Mouse (Mus musculus) ES-Bruce4 (cell line): Measurements from ENCODE around the gene E130114P18Rik. TPM values are rescaled to one million over a fixed set of nuclear protein-coding genes. Genes with fewer than 3 reads are reported as not detected.

ENCODE experiments used
- H3K27ac ChIP-seq: 2 replicates; pipeline ENCODE4 v1.5.1; 2012; ENCODE audit warnings: low read length, inconsistent platforms; ENCODE audit not compliant: insufficient read depth
- H3K27me3 ChIP-seq: 2 replicates; pipeline ENCODE4 v1.6.1; 2012; ENCODE audit warnings: mild to moderate bottlenecking, low read length, inconsistent platforms; ENCODE audit not compliant: control insufficient read depth, poor library complexity, insufficient read depth, severe bottlenecking
- H3K36me3 ChIP-seq: 2 replicates; pipeline ENCODE4 v1.6.1; 2012; ENCODE audit warnings: inconsistent platforms, mild to moderate bottlenecking, low read length, moderate library complexity; ENCODE audit not compliant: control insufficient read depth, poor library complexity, insufficient read depth, severe bottlenecking
- H3K4me1 ChIP-seq: one replicate; pipeline ENCODE4 v1.8.1; 2011; ENCODE audit warnings: low read length; ENCODE audit not compliant: control insufficient read depth, insufficient read depth
- H3K4me3 ChIP-seq: 2 replicates; pipeline ENCODE4 v1.5.1; 2011; ENCODE audit warnings: low read depth, mild to moderate bottlenecking, low read length
- H3K9ac ChIP-seq: 2 replicates; pipeline ENCODE4 v1.6.1; 2012; ENCODE audit warnings: low read depth, mild to moderate bottlenecking, inconsistent platforms; ENCODE audit not compliant: poor library complexity, severe bottlenecking
- H3K9me3 ChIP-seq: replicated peaks from 2 replicates; pipeline ENCODE4 v1.6.1; 2012; ENCODE audit warnings: mild to moderate bottlenecking, low read length, inconsistent platforms; ENCODE audit not compliant: control insufficient read depth, poor library complexity, insufficient read depth, severe bottlenecking
- CTCF ChIP-seq: IDR thresholded peaks from one replicate; pipeline ENCODE4 v1.8.1; 2011; ENCODE audit warnings: low read depth, low read length
- EP300 ChIP-seq: IDR thresholded peaks from 2 replicates; pipeline ENCODE4 v1.6.1; 2011; ENCODE audit warnings: low read depth, low read length; ENCODE audit not compliant: insufficient read depth
- POLR2A ChIP-seq: IDR thresholded peaks from one replicate; pipeline ENCODE4 v1.8.1; 2011; ENCODE audit warnings: low read length; ENCODE audit not compliant: insufficient read depth
- polyA plus RNA-seq: library from polyadenylated mRNA; stranded (reverse); fragments of >200 nt; gene quantifications from 2 replicates; pipeline ENCODE4 v1.2.4, GENCODE M21; 2011; ENCODE audit warnings: low read depth; ENCODE audit not compliant: missing spikeins, insufficient read depth, insufficient read length

The E130114P18Rik gene
- polyA plus RNA-seq, 1 experiment = not detected

DNA sequence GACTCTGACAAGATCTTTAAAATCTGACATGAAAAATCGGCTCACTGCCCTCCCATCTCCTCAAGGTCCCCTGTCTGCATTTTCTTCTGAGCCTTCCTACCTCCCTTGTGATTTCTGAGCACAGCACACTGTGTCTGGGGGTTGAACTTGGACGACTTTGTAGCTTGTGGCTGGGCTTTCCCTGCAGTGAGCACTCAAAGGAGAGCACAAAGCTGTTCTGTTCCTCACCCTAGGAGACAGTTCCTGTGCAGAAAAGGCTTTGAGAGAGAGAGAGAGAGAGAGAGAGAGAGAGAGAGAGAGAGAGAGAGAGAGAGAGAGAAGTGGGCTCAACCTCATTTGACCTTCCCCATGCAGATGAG, 101.3 kb downstream of the E130114P18Rik start:
- H3K4me1 ChIP-seq = no peaks in the 10 kb centered on the region
- no peak overlapping the region for H3K27ac ChIP-seq
- no peaks in the 10 kb centered on the region for H3K9me3 ChIP-seq
- H3K9ac ChIP-seq = no peak overlapping the region
- H3K36me3 ChIP-seq = no peaks in the 10 kb centered on the region
- TF ChIP-seq POLR2A = no peak
- no peak for TF ChIP-seq CTCF
- TF ChIP-seq EP300 = no peak
- H3K4me3 ChIP-seq = no peak overlapping the region
- no peaks in the 10 kb centered on the region for H3K27me3 ChIP-seq

DNA sequence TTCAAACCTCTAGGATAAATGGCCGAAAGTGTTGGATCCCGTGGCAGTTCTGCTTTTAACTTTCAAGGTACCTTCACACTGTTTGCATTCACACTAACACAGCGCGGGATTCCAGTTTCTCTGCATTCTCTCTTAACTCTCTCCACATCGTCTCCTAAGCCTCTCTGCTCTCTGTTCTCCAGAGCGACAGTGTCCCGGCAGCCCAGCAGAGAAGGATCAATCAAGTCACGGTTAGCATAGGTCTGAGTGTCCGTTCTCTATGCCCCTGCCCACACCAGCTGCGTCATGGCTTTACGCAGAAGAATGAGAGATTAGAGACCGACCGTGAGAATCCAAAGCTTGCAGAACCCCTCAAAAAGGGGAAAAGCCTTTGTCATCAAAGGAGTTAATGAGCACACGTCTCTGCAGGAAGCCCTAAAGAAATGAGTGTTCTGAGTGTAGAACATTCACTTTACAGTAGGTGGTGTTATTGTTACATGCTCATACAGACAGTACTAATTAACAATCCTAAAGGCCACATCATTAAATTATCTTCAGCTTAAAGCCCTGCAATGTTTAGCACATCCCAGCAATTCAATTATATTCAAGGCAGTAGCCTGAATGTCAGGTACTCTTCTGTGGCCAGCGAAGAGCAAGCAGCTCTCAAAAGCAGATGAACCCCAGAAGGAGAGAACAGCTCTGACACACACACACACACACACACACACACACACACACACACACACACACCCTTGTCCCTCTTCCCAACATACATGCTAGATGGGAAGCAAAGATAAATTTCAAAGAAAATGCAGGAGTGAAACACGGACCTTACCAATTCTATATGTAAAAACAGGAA, 101.9 kb downstream of the E130114P18Rik start:
- TF ChIP-seq POLR2A (no peak), CTCF (no peak), EP300 (no peak)
- Histone ChIP-seq H3K4me3 (no peak overlapping the region), H3K9ac (no peak overlapping the region)

DNA sequence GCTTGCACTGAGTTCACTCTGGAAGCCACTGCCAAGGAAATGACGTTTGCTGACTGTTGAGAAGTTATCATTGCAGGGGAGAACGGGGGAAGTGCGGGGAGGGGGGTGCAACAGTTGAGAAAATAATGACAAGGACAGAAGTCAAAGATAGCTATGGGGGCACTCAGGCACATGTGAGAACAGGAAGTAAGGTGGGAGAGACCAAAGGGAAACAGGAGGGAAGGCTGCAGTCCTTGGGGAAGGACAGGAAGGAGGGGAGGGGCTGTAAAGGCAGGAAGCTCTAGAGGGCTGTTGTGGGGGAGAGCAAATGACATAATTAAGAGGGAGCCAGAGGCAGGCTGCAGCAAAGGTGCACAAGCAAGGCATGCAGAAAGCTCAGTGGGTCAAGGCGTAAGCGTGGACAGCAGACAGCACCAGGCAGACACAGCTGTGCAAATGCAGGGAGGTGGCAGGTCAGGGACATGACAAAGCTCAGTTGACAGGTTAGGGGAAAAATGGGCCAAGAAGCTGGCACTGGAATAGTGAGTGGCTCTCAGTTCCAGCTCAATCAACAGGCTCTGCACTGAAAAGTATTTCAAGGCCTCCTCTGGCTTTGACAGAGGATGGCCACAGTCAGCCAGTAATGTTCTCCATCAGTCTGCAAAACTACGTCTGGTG, 103.9 kb downstream of the E130114P18Rik start:
- Histone ChIP-seq H3K9ac (no peak overlapping the region), H3K27ac (no peak overlapping the region), H3K36me3 (no peaks in the 10 kb centered on the region), H3K4me3 (no peak overlapping the region), H3K4me1 (no peaks in the 10 kb centered on the region), H3K27me3 (no peaks in the 10 kb centered on the region), H3K9me3 (no peaks in the 10 kb centered on the region)
- no peak for TF ChIP-seq CTCF
- TF ChIP-seq EP300 = no peak
- TF ChIP-seq POLR2A = no peak

More for the DNA sequence above, 101.9 kb downstream of the E130114P18Rik start:
- Histone ChIP-seq H3K4me1 (no peaks in the 10 kb centered on the region), H3K36me3 (no peaks in the 10 kb centered on the region), H3K9me3 (no peaks in the 10 kb centered on the region), H3K27me3 (no peaks in the 10 kb centered on the region), H3K27ac (no peak overlapping the region)

DNA sequence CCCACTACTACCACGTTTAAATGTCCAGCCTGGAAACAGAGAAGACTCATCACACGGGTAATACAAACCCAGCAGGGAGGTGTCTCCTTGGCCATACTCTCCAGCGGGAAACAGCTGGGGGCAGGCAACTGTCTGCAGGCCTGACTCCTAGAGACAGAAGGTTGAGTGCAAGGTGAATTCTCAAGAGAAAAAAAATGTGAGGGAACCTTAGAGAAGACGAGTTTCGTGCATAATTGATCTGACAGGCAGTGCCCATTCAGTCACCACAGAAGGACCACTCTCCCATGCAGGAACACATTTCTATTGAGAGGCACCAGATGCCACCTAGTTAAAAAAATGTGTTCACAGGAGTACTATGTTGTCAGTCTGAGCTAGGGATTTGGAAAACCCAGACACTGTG, 105.4 kb downstream of the E130114P18Rik start:
- Histone ChIP-seq H3K36me3 (no peaks in the 10 kb centered on the region), H3K9ac (no peak overlapping the region), H3K4me1 (no peaks in the 10 kb centered on the region), H3K9me3 (no peaks in the 10 kb centered on the region), H3K4me3 (no peak overlapping the region), H3K27me3 (no peaks in the 10 kb centered on the region), H3K27ac (no peak overlapping the region)
- TF ChIP-seq EP300 (no peak), POLR2A (no peak), CTCF (no peak)

DNA sequence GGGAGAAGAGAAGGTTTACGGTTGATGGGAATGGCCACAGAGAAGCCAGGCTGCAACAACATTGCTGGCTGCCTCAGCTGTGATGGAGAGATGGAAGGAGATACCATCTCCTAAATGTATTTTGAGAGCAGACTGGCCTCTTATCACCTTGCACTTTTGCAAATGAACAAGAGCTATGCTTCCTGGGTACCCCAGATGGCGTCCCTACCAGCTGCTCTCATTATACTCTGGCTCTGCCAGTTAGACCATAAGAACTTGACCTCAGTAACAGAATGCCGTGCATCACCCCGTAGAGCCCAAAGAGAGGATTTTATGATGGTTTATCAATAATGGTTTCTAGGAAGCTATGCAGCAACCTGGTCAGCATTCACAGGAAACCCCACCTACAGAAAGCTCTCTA, 106.0 kb downstream of the E130114P18Rik start:
- TF ChIP-seq EP300 (no peak), POLR2A (no peak), CTCF (no peak)
- Histone ChIP-seq H3K27ac (no peak overlapping the region), H3K36me3 (no peaks in the 10 kb centered on the region), H3K9me3 (no peaks in the 10 kb centered on the region), H3K27me3 (no peaks in the 10 kb centered on the region), H3K9ac (no peak overlapping the region), H3K4me3 (no peak overlapping the region), H3K4me1 (no peaks in the 10 kb centered on the region)

DNA sequence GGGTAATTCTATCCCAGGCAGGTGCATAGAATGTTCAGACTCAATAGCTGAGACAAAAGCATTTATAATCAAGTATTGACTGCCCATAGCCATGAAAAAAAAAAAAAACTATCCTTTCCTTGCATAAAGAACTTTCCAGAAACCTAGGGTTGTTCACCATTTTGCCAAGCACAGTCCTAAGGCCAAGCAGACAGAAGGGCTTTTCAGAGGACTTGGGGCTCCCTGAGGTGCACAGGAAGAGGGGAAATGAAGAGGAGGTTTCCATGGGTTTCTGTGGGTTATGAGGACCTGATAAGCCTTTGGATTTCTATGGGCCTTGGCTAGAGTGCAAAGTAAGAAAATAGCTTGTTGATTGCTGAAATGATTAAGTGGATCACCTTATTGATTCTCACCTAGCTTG, 107.5 kb downstream of the E130114P18Rik start:
- Histone ChIP-seq H3K4me1 (no peaks in the 10 kb centered on the region), H3K4me3 (no peak overlapping the region), H3K27me3 (no peaks in the 10 kb centered on the region), H3K27ac (no peak overlapping the region), H3K9ac (no peak overlapping the region), H3K9me3 (no peaks in the 10 kb centered on the region), H3K36me3 (no peaks in the 10 kb centered on the region)
- TF ChIP-seq POLR2A = no peak
- no peak for TF ChIP-seq EP300
- no peak for TF ChIP-seq CTCF
